Mouse (Mus musculus) neural tube, embryonic 15.5 days (tissue): ENCODE measurements around the gene Atxn2l. TPM values are rescaled to one million over a fixed set of nuclear protein-coding genes. Genes with fewer than 3 reads are reported as not detected.

Experiments
- ATAC-seq: fragments of 200-750 bp; cut with Nextera tagmentation; 2 replicates; pipeline ENCODE4 v1.8.0; 2017; ENCODE audit warnings: mild to moderate bottlenecking, moderate TSS enrichment, moderate library complexity; ENCODE audit not compliant: low FRiP score
- H3K27ac ChIP-seq: fragments of 300-500 bp; sonication (generic); replicated peaks from 2 replicates; pipeline ENCODE4 v1.5.1; 2015; ENCODE audit warnings: mild to moderate bottlenecking, inconsistent platforms
- H3K27me3 ChIP-seq: fragments of 300-500 bp; sonication (generic); replicated peaks from 2 replicates; pipeline ENCODE4 v1.6.1; 2015; ENCODE audit warnings: inconsistent platforms
- H3K36me3 ChIP-seq: fragments of 300-500 bp; sonication (generic); 2 replicates; pipeline ENCODE4 v1.6.1; 2015; ENCODE audit warnings: inconsistent platforms
- H3K4me1 ChIP-seq: fragments of 300-500 bp; sonication (generic); 2 replicates; pipeline ENCODE4 v1.6.1; 2015; ENCODE audit warnings: inconsistent platforms
- H3K4me2 ChIP-seq: fragments of 300-500 bp; sonication (generic); 2 replicates; pipeline ENCODE4 v1.6.1; 2015; ENCODE audit warnings: inconsistent platforms, mild to moderate bottlenecking, moderate library complexity
- H3K4me3 ChIP-seq: fragments of 300-500 bp; sonication (generic); replicated peaks from 2 replicates; pipeline ENCODE4 v1.5.1; 2015; ENCODE audit warnings: mild to moderate bottlenecking, inconsistent platforms
- H3K9ac ChIP-seq: fragments of 300-500 bp; sonication (generic); replicated peaks from 2 replicates; pipeline ENCODE4 v1.6.1; 2015; ENCODE audit warnings: mild to moderate bottlenecking, inconsistent platforms
- H3K9me3 ChIP-seq: fragments of 300-500 bp; sonication (generic); replicated peaks from 2 replicates; pipeline ENCODE4 v1.6.1; 2016; ENCODE audit warnings: inconsistent platforms
- WGBS: fragments of 180-500 bp; shearing (Covaris S2); methylation state at CpG from one replicate; pipeline ENCODE4 v1.1.7; 2015; ENCODE audit warnings: mixed read lengths; 5-methylcytosine and 5-hydroxymethylcytosine counted together
- polyA plus RNA-seq: library from polyadenylated mRNA; unstranded; fragments of >200 nt; fragmentation: Nextera tagmentation; extraction: Ambion mirVana; gene quantifications from 2 replicates; pipeline ENCODE4 v1.2.1, GENCODE M21; 2015

Atxn2l gene
- 66.0 and 69.5 TPM in 2 replicates for polyA plus RNA-seq

DNA sequence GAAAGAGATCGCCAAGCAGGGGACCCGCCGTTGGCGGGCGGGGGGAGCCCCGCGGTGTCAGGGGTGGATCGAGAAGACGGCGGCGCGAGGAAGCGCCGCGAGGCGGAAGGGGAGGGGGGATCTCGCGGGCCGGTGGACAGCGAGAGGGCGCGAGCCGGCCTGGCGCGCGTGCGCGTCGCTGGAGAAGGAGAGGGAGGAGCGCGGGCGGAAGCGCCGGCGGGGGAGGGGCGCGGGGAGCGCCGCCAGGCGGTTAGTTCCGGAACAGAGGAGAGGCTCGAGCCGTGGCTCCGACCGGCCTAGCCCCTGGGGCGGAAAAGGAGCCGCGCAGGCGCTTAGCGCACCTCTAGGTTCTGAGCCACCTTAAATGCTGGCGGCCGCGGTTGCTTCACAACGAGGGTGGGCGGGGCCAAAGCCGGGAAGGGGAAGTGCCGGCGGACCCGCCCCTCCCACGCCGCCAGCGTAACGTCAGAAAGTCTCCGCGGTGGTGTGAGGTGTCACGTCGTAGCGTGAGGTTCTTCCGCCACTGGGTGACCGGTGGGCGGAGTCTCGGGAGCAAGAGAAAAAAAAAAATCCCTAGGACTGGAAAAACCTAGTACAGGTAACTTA is at the start of gene Atxn2l:
Gene Atxn2l (minus strand): TSS at position 165 of the 606 bp plus-strand sequence.
- Histone ChIP-seq H3K4me1 (peaks cover 29% of the 10 kb centered on the region), H3K4me2 (peak within 1 kb of the TSS; percentile 80), H3K27ac (peak within 1 kb of the TSS; percentile 97), H3K9me3 (no peaks in the 10 kb centered on the region), H3K27me3 (no peaks in the 10 kb centered on the region), H3K36me3 (peaks cover 28% of the 10 kb centered on the region), H3K4me3 (peak within 1 kb of the TSS; percentile 76), H3K9ac (peak within 1 kb of the TSS; percentile 100)
- WGBS: 0% methylated on average over 51 of the region's 72 CpGs
- ATAC-seq: peak; percentile 89

DNA sequence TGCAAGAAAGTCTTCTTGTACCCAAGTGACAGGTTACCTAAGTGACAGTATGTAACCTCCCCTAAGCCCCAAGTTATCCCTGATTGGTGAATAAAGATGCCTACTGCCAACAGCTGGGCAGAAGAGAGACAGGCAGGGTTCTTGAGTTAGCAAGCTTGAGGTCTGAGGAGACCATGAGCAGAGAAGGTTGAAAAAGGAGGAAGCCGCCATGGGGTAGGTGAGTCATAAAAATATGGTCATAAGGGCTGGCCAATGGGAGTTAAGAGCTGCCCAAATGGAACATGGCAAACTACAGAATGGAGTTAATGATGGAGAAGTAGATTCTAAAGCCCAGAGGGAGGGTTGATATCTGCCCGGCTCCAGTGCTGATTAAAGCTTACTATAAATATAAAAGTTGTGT is 42.4 kb upstream of the Atxn2l start:
- Histone ChIP-seq H3K27ac (no peak overlapping the region), H3K4me3 (no peak overlapping the region), H3K36me3 (peaks cover 62% of the 10 kb centered on the region), H3K4me1 (no peaks in the 10 kb centered on the region), H3K9me3 (no peaks in the 10 kb centered on the region), H3K4me2 (no peak overlapping the region), H3K9ac (no peak overlapping the region), H3K27me3 (no peaks in the 10 kb centered on the region)
- ATAC-seq: no peak
- WGBS: 98% methylated on average over 2 of the region's 2 CpGs

DNA sequence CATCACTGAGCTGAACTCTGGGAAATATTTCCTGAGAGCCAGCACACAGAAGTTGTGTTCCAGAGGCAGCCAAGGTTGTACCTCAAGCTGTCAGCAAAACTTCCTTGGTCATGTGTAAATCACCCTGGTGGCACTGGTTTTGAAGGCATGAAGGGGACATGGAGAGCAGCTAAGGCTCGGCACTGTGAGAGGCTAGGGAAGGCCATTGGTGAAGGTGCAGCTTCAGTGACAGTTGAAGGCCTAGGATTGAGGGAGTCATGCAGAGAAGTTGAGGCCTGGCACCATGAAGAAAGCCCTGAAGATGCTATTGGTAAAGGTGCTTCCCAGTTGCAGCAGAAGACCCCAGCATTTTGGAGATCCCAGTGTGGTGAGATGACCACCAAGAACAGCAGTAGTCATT is 38.4 kb upstream of the Atxn2l start:
- 95% methylated on average over 1 of the region's 1 CpGs for WGBS
- Histone ChIP-seq H3K9ac (no peak overlapping the region), H3K27ac (no peak overlapping the region), H3K4me3 (no peak overlapping the region), H3K36me3 (peaks cover 23% of the 10 kb centered on the region), H3K4me2 (no peak overlapping the region), H3K27me3 (peaks cover 6% of the 10 kb centered on the region), H3K4me1 (peaks cover 2% of the 10 kb centered on the region; the same call in 1 of the 2 replicates), H3K9me3 (no peaks in the 10 kb centered on the region)
- no peak for ATAC-seq

DNA sequence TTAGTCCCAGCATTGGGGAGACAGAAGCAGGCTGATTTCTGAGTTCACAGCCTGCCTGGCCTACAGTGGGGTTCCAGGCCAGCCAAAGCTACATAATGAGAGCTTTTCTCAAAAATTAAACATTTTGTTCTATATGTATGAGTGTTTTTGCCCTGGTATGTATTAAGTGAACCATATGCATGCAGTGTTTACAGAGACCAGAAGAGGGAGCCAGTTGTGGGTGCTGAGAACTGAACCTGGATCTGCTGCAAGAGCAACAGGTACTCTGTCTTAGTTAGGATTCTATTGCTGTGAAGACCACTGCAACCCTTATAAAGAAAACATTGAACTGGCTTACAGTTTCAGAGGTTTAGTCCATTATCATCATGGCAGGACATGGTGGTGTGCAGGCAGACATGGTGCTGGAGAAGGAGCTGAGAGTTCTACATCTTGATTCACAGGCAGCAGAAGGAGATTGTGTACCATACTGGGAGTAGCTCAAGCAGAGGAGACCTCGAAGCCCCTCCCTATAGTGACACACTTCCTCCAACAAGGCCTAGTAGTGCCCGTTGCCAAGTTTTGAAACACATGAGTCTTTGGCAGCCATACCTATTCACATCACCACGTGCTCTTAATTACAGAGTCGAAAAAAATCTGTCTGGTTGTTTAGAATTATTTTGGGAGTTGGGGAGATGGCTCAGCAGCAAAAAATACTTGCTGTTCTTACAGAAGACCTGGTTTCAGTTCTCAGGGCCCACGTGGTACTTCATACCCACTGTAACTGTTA is 34.8 kb upstream of the Atxn2l start:
- no peak overlapping the region for H3K27ac ChIP-seq
- H3K4me3 ChIP-seq: no peak overlapping the region
- ATAC-seq: no peak
- H3K4me2 ChIP-seq: no peak overlapping the region
- WGBS: 77% methylated on average over 5 of the region's 5 CpGs
- no peaks in the 10 kb centered on the region for H3K36me3 ChIP-seq
- H3K27me3 ChIP-seq: peaks cover 9% of the 10 kb centered on the region
- no peak overlapping the region for H3K9ac ChIP-seq
- H3K9me3 ChIP-seq: no peaks in the 10 kb centered on the region
- peaks cover 14% of the 10 kb centered on the region for H3K4me1 ChIP-seq

DNA sequence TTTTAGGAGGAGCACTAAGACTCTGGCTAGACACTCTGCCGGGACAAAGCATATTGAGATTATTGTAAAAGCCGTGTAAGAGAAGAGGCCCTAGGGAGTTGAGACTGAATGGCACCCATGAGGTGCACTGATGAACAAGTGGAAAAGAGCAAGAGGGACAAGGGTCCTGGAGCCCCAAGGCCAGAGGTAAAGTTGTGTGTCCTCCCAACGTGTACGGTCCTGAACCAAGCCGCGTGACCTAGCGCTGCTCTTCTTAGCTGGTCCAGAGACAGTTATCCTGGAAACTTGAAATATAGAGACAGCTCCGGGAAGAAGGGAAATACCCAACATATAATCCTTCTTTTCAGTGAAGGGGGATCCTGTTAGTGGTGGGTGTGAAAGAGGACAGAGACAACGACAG is 33.2 kb upstream of the Atxn2l start:
- 63% methylated on average over 9 of the region's 9 CpGs for WGBS
- no peak for ATAC-seq
- H3K27me3 ChIP-seq: peaks cover 9% of the 10 kb centered on the region
- H3K4me1 ChIP-seq: peaks cover 14% of the 10 kb centered on the region
- no peaks in the 10 kb centered on the region for H3K9me3 ChIP-seq
- H3K27ac ChIP-seq: no peak overlapping the region
- H3K9ac ChIP-seq: peak overlapping the region; percentile 60
- peak overlapping the region; percentile 93 for H3K4me2 ChIP-seq
- H3K36me3 ChIP-seq: no peaks in the 10 kb centered on the region
- H3K4me3 ChIP-seq: peak overlapping the region; percentile 47

DNA sequence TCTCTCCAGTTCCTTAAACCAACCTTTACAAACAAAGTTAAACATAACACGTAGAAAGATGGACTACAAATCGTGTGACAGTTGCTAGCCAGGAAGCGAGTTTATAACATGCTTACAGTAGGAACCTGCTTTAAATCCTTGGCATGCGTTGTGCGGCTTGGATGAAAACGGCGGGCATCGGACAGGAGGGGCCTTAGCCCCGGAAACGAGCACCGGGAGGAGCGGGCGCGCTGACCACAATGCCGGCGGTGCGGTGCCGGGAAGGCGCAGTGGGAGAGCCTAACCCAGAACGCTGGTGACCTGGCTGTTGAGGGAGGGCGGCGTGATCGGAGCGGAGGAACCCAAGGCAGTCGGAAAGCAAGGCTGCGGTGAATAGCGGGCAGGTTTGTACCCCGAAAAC is 32.5 kb upstream of the Atxn2l start:
- H3K4me2 ChIP-seq: peak overlapping the region; percentile 93
- H3K9me3 ChIP-seq: no peaks in the 10 kb centered on the region
- peaks cover 9% of the 10 kb centered on the region for H3K27me3 ChIP-seq
- WGBS: 2% methylated on average over 28 of the region's 28 CpGs
- peaks cover 14% of the 10 kb centered on the region for H3K4me1 ChIP-seq
- ATAC-seq: no peak
- no peak overlapping the region for H3K27ac ChIP-seq
- H3K36me3 ChIP-seq: no peaks in the 10 kb centered on the region
- H3K9ac ChIP-seq: peak overlapping the region; percentile 60
- peak overlapping the region; percentile 47 for H3K4me3 ChIP-seq

DNA sequence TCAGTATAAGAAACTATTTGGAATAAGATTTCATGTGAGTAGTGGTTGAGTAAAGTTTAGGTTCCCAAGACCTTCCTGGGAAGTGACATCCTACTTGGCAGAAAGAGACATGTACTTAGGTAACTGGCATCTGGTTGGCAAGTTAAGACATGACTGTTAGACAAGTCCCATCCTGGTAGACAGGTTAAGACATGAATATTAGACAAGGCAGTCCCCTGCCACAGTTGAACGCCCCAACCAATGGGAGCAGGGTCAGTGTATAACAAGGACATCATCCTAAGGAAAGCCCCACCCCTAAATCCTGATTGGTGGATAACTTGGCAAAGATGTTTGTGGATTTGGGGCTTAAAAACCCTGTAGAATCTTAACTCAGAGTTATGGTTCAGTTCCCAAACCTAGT is 30.2 kb upstream of the Atxn2l start:
- 85% methylated on average over 1 of the region's 1 CpGs for WGBS
- Histone ChIP-seq H3K27me3 (peaks cover 9% of the 10 kb centered on the region), H3K27ac (no peak overlapping the region), H3K9me3 (no peaks in the 10 kb centered on the region), H3K9ac (no peak overlapping the region), H3K4me2 (no peak overlapping the region), H3K4me3 (no peak overlapping the region), H3K36me3 (no peaks in the 10 kb centered on the region), H3K4me1 (peaks cover 14% of the 10 kb centered on the region)
- ATAC-seq: no peak

DNA sequence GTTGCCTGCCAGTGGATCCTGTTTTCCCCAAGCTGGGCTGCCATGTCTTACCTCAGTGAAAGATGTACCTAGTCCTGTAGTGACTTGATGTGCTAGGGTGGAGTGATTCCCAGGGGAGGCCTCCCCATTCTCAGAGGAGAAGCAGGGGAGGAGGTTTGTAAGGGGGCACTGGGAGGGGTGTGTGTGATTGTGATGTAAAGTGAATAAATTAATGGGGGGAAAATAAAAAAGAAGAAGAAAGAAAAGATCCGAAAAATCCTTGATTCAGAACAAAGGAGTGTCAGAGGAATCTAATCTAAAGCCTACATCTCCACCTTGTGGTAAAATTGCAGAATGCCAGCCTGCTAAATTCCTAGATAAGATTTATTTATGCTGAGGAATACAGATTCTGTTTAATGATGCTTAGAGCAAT is 24.9 kb upstream of the Atxn2l start:
- Histone ChIP-seq H3K27me3 (no peaks in the 10 kb centered on the region), H3K27ac (peak overlapping the region; percentile 66), H3K36me3 (no peaks in the 10 kb centered on the region), H3K4me3 (no peak overlapping the region), H3K4me1 (peaks cover 4% of the 10 kb centered on the region; the same call in 1 of the 2 replicates), H3K9ac (no peak overlapping the region), H3K9me3 (no peaks in the 10 kb centered on the region), H3K4me2 (0 out of 2 replicates have a peak overlapping the region, but pooled peaks have one; percentile 30)
- 0% methylated on average over 1 of the region's 1 CpGs for WGBS
- peak; percentile 45; the same call in 1 of the 2 replicates for ATAC-seq

DNA sequence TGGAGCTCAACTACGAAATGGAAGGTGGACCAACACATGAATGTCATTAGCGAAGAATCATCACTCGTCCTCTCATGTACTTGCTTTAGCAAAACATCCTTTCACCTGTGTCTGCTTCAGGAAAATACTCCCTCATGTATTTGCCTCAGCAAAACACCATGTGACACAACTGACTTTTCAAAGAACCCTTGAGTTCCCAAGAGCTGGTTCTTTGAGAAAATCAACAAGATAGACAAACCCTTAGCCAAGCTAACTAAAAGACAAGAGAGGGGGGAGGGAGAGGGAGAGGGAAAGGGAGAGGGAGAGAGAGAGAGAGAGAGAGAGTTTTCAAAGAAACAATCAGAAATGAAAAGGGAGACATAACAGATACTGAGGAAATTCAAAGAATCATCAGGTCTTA is 20.1 kb upstream of the Atxn2l start:
- ATAC-seq: no peak
- Histone ChIP-seq H3K36me3 (no peaks in the 10 kb centered on the region), H3K27ac (no peak overlapping the region), H3K4me1 (peaks cover 4% of the 10 kb centered on the region; the same call in 1 of the 2 replicates), H3K4me3 (no peak overlapping the region), H3K9ac (no peak overlapping the region), H3K9me3 (no peaks in the 10 kb centered on the region), H3K27me3 (no peaks in the 10 kb centered on the region), H3K4me2 (no peak overlapping the region)
- 83% methylated on average over 3 of the region's 3 CpGs for WGBS

DNA sequence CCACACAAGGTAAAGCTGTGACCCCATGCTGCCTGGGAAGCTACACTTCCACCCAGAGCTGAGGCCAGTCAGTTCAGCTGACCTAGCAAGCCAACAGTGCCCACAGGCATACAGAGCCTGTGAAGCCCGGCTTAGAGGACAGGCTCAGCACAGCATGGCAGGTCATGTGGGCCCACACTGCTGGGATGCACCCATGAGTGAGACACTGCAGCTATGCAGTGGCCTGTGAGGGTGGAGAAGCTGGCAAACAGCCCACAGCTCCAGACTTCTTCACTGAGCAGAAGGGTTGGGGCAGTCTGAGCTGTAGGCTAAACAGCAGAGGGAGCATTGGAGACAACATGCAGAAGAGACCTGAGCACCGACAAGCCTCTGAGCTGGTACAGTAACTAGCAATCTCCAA is 16.3 kb upstream of the Atxn2l start:
- 78% methylated on average over 2 of the region's 2 CpGs for WGBS
- Histone ChIP-seq H3K9ac (no peak overlapping the region), H3K27me3 (no peaks in the 10 kb centered on the region), H3K4me2 (no peak overlapping the region), H3K36me3 (no peaks in the 10 kb centered on the region), H3K4me3 (no peak overlapping the region), H3K27ac (no peak overlapping the region), H3K4me1 (no peaks in the 10 kb centered on the region), H3K9me3 (no peaks in the 10 kb centered on the region)
- ATAC-seq: no peak

DNA sequence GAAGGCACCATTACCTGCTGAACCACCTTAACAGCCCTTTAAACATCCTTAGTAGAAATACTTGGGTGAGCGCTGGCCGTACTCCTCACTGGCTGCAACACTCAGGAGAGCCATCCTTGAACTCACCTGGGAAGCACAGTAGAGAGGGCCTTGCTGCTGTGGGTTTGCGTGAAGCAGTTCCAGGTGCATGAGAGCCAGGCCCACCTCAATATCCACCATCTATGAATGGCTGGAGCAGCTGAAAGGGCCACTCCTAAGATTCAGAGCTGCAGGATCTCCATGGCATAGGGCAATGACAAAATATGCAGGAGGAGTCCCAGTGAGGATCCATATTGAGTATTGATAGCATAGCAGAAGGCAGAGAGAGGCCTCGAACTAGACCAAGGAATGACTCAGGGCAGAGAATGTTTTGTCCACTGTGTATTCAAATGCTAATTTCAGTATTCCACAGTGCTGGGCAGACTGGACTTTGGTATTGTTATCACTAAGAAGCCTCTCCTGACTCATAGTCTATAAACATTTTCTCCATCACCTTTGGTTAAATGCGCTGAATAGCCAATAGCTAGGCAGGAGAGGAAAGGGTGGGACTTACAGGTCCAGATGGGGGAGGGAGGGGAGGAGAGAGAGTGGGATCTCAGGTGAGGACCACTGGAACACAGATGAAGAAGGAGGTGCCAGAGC is 15.2 kb upstream of the Atxn2l start:
- H3K36me3 ChIP-seq: no peaks in the 10 kb centered on the region
- H3K9me3 ChIP-seq: no peaks in the 10 kb centered on the region
- H3K4me2 ChIP-seq: no peak overlapping the region
- H3K9ac ChIP-seq: no peak overlapping the region
- no peak for ATAC-seq
- H3K27ac ChIP-seq: no peak overlapping the region
- 78% methylated on average over 5 of the region's 5 CpGs for WGBS
- H3K4me1 ChIP-seq: no peaks in the 10 kb centered on the region
- no peaks in the 10 kb centered on the region for H3K27me3 ChIP-seq
- H3K4me3 ChIP-seq: no peak overlapping the region

DNA sequence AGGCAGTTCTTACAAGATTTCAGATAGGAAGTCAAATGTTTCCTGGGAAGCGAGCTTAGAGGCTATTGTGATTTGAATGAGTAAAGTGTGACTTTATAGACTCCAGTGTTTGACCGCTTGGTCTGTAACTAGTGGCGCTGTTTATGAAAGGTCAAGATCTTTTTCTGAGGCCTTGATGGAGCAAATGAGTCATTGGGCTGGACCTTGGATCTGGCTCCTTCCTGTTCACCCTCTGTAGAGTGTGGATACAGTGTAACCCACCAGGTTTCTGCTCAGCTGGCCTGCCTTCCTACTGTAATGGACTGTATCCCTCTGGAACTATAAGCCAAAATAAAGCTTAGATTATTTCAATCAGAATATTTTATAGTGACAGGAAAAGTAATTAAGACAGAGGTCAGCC is 8.1 kb upstream of the Atxn2l start:
- Histone ChIP-seq H3K4me1 (no peaks in the 10 kb centered on the region), H3K36me3 (no peaks in the 10 kb centered on the region), H3K9me3 (no peaks in the 10 kb centered on the region), H3K4me2 (no peak overlapping the region), H3K4me3 (no peak overlapping the region), H3K27ac (no peak overlapping the region), H3K27me3 (no peaks in the 10 kb centered on the region), H3K9ac (no peak overlapping the region)
- no peak for ATAC-seq
- WGBS: 85% methylated on average over 3 of the region's 3 CpGs
